Comparison of ENCODE assay signal across 25 mouse cellular contexts in genomic region chr6:70867297-70867696, GRCm38 (mm10). TPM values are rescaled to one million over a fixed set of nuclear protein-coding genes. Genes with fewer than 3 reads are reported as not detected.
DNase-seq lines count a peak whose midpoint lies in the region; ATAC-seq and TF ChIP-seq lines count a peak whose summit lies in the region.
"Had no signal": no experiment of that assay in that cellular context is flagged by ENCODE, and none has a peak within 500 bp of the region (broad histone marks: within the 10 kb centered on the region; RNA-seq: fewer than 3 reads in every experiment).

No protein-coding gene starts in this region.

- no peak for TF ChIP-seq CTCF in CH12.LX (conservative IDR thresholded peaks at IDR 0.05 in 1 of 2, IDR thresholded peaks at IDR 0.05 in 1 of 2; ENCODE audit: low read depth in 2 of 2, low read length in 2 of 2)

- H3K27ac ChIP-seq in embryonic facial prominence, embryonic 12.5 days = no peak overlapping the region
- no peak overlapping the region for H3K27ac ChIP-seq in embryonic facial prominence, embryonic 10.5 days (replicated peaks)
- H3K27ac ChIP-seq in hindbrain, embryonic 13.5 days = peak overlapping the region; percentile 30; the same call in 1 of the 2 replicates
- H3K27ac ChIP-seq in hindbrain, embryonic 16.5 days (ENCODE audit: low read depth, low read length) = no peak overlapping the region; the same call in 1 of the 2 replicates
- H3K27ac ChIP-seq in CH12.LX (ENCODE audit: insufficient read depth, low read depth) = peak overlapping the region; percentile 68
- H3K27ac ChIP-seq: forebrain, embryonic 13.5 days; forebrain, embryonic 15.5 days had no signal

- H3K36me3 ChIP-seq in embryonic facial prominence, embryonic 12.5 days = no peaks in the 10 kb centered on the region
- no peaks in the 10 kb centered on the region for H3K36me3 ChIP-seq in embryonic facial prominence, embryonic 10.5 days (replicated peaks)
- H3K36me3 ChIP-seq in hindbrain, embryonic 13.5 days = no peaks in the 10 kb centered on the region
- H3K36me3 ChIP-seq in hindbrain, embryonic 16.5 days (ENCODE audit: control insufficient read depth, insufficient read depth, low read length) = no peaks in the 10 kb centered on the region
- peaks cover 6 to 32% of the 10 kb centered on the region in 2 experiments for H3K36me3 ChIP-seq in CH12.LX (replicated peaks in 1 of 2; ENCODE audit: control insufficient read depth in 1 of 2, insufficient read depth in 1 of 2, low read length in 1 of 2)
- H3K36me3 ChIP-seq: forebrain, embryonic 15.5 days had no signal

- 0 out of 2 replicates have a peak, but pooled peaks have one; percentile 28 for ATAC-seq in embryonic facial prominence, embryonic 12.5 days (ENCODE audit: insufficient number of reproducible peaks, insufficient read depth, low FRiP score, low TSS enrichment)
- ATAC-seq in hindbrain, embryonic 13.5 days (ENCODE audit: low FRiP score) = peak; percentile 36; the same call in 1 of the 2 replicates
- no peak for ATAC-seq in hindbrain, embryonic 16.5 days
- ATAC-seq: CD4-positive, CD25-positive, alpha-beta regulatory T cell, adult 4 months; forebrain, embryonic 13.5 days; forebrain, embryonic 15.5 days had no signal

- dilution Hi-C loops in CH12.LX (cut with MboI; ENCODE audit: extremely low pct_ligation_motif_present, extremely low pct_unique_long_range_greater_than_20kb, low sequenced_read_pairs) = no loop called here

- WGBS in embryonic facial prominence, embryonic 12.5 days = 94% methylated on average over 7 of the region's 9 CpGs
- WGBS in embryonic facial prominence, embryonic 10.5 days = 92% methylated on average over 9 of the region's 9 CpGs
- 98% methylated on average over 9 of the region's 9 CpGs for WGBS in hindbrain, embryonic 13.5 days
- 95% methylated on average over 9 of the region's 9 CpGs for WGBS in hindbrain, embryonic 16.5 days

- in situ Hi-C loops in CH12.LX (cut with MboI; ENCODE audit: low pct_ligation_motif_present, low pct_unique_long_range_greater_than_20kb, low sequenced_read_pairs) = no loop called here

- H3K4me2 ChIP-seq in embryonic facial prominence, embryonic 12.5 days (replicated peaks) = no peak overlapping the region
- H3K4me2 ChIP-seq in hindbrain, embryonic 13.5 days = no peak overlapping the region
- no peak overlapping the region for H3K4me2 ChIP-seq in hindbrain, embryonic 16.5 days (ENCODE audit: low read length)
- peak overlapping the region; percentile 62 for H3K4me2 ChIP-seq in CH12.LX (ENCODE audit: insufficient read depth, low read depth, poor library complexity, severe bottlenecking)
- H3K4me2 ChIP-seq: forebrain, embryonic 13.5 days; forebrain, embryonic 15.5 days had no signal

- no peak for DNase-seq in embryonic facial prominence, embryonic 10.5 days (ENCODE audit: low spot score)
- DNase-seq in CH12.LX (ENCODE audit: extremely low read depth) = no peak
- DNase-seq in adrenal gland, adult 8-10 months = no peak
- DNase-seq: adrenal gland, postnatal 10 days; adrenal gland, postnatal 25 days; B cell, adult 2 months; cerebellum, adult 11-12 months; cerebellum, adult 2 months; cerebellum, adult 9-10 months; cerebellum, postnatal 10 days; cerebellum, postnatal 25 days had no signal

- no peak overlapping the region for H3K4me3 ChIP-seq in embryonic facial prominence, embryonic 12.5 days
- no peak overlapping the region for H3K4me3 ChIP-seq in embryonic facial prominence, embryonic 10.5 days
- no peak overlapping the region for H3K4me3 ChIP-seq in hindbrain, embryonic 13.5 days
- no peak overlapping the region for H3K4me3 ChIP-seq in hindbrain, embryonic 16.5 days (ENCODE audit: low read length)
- H3K4me3 ChIP-seq in CH12.LX (replicated peaks in 1 of 3; ENCODE audit: low read depth in 2 of 3, low read length in 2 of 3, poor library complexity in 1 of 3) = peak overlapping the region in 1 of 3 experiments; percentile 33
- H3K4me3 ChIP-seq: forebrain, embryonic 13.5 days; forebrain, embryonic 15.5 days had no signal

- H3K79me2 ChIP-seq in CH12.LX (replicated peaks; ENCODE audit: control insufficient read depth, extremely low read depth, insufficient read depth, poor library complexity, severe bottlenecking) = peaks cover 63% of the 10 kb centered on the region

- peak; percentile 54 for TF ChIP-seq EP300 in CH12.LX (IDR thresholded peaks at IDR 0.05; ENCODE audit: low read length)

- no peak for TF ChIP-seq RAD21 in CH12.LX (IDR thresholded peaks at IDR 0.05; ENCODE audit: low read depth, low read length)

- no peak for TF ChIP-seq POLR2A in CH12.LX (IDR thresholded peaks at IDR 0.05; ENCODE audit: low read depth, low read length)

- peaks cover 5% of the 10 kb centered on the region; the same call in 1 of the 2 replicates for H3K4me1 ChIP-seq in embryonic facial prominence, embryonic 12.5 days
- H3K4me1 ChIP-seq in embryonic facial prominence, embryonic 10.5 days = no peaks in the 10 kb centered on the region
- H3K4me1 ChIP-seq in hindbrain, embryonic 13.5 days (replicated peaks) = peaks cover 12% of the 10 kb centered on the region
- peaks cover 10% of the 10 kb centered on the region for H3K4me1 ChIP-seq in hindbrain, embryonic 16.5 days (ENCODE audit: control insufficient read depth, insufficient read depth, low read depth, low read length)
- H3K4me1 ChIP-seq in CH12.LX (ENCODE audit: control insufficient read depth in 1 of 2, insufficient read depth in 2 of 2) = peaks cover 29 to 90% of the 10 kb centered on the region in 2 experiments

- no peak overlapping the region for H3K9ac ChIP-seq in embryonic facial prominence, embryonic 12.5 days
- H3K9ac ChIP-seq in hindbrain, embryonic 13.5 days = no peak overlapping the region
- no peak overlapping the region for H3K9ac ChIP-seq in hindbrain, embryonic 16.5 days (ENCODE audit: low read depth, low read length)
- peak overlapping the region; percentile 41; the same call in 1 of the 2 replicates for H3K9ac ChIP-seq in CH12.LX (ENCODE audit: insufficient read depth, low read depth)
- H3K9ac ChIP-seq: forebrain, embryonic 13.5 days; forebrain, embryonic 15.5 days had no signal

- no peaks in the 10 kb centered on the region for H3K27me3 ChIP-seq in embryonic facial prominence, embryonic 12.5 days
- H3K27me3 ChIP-seq in embryonic facial prominence, embryonic 10.5 days (replicated peaks; ENCODE audit: low read depth, poor library complexity, severe bottlenecking) = no peaks in the 10 kb centered on the region
- no peaks in the 10 kb centered on the region for H3K27me3 ChIP-seq in hindbrain, embryonic 13.5 days
- H3K27me3 ChIP-seq in hindbrain, embryonic 16.5 days (replicated peaks; ENCODE audit: control insufficient read depth, insufficient read depth, low read length) = no peaks in the 10 kb centered on the region
- no peaks in the 10 kb centered on the region for H3K27me3 ChIP-seq in CH12.LX (replicated peaks)
- H3K27me3 ChIP-seq: forebrain, embryonic 13.5 days; forebrain, embryonic 15.5 days had no signal

- H3K9me3 ChIP-seq in embryonic facial prominence, embryonic 12.5 days = no peaks in the 10 kb centered on the region
- no peaks in the 10 kb centered on the region for H3K9me3 ChIP-seq in embryonic facial prominence, embryonic 10.5 days
- no peaks in the 10 kb centered on the region for H3K9me3 ChIP-seq in hindbrain, embryonic 13.5 days
- H3K9me3 ChIP-seq in hindbrain, embryonic 16.5 days (ENCODE audit: control insufficient read depth, low read length) = no peaks in the 10 kb centered on the region
- no peaks in the 10 kb centered on the region for H3K9me3 ChIP-seq in CH12.LX (replicated peaks; ENCODE audit: low read length)
- H3K9me3 ChIP-seq: forebrain, embryonic 13.5 days; forebrain, embryonic 15.5 days had no signal

TF ChIP-seq in CH12.LX, 34 proteins besides CTCF, POLR2A, EP300 and RAD21 (continues in another document):
- TF ChIP-seq E2F4 (IDR thresholded peaks at IDR 0.05; ENCODE audit: insufficient replicate concordance, low read depth, low read length) (no peak), GABPA (IDR thresholded peaks at IDR 0.05; ENCODE audit: insufficient replicate concordance, low read depth, low read length) (no peak), CHD2 (IDR thresholded peaks at IDR 0.05; ENCODE audit: low read length) (0 out of 2 replicates have a peak, but pooled peaks have one; percentile 45), MEF2A (IDR thresholded peaks at IDR 0.05; ENCODE audit: borderline replicate concordance, low read depth, low read length) (peak; percentile 32; the same call in 1 of the 2 replicates), SMC3 (IDR thresholded peaks at IDR 0.05; ENCODE audit: low read depth, low read length) (0 out of 2 replicates have a peak, but pooled peaks have one; percentile 7), SIN3A (IDR thresholded peaks at IDR 0.05; ENCODE audit: low read length) (0 out of 2 replicates have a peak, but pooled peaks have one; percentile 29), BHLHE40 (IDR thresholded peaks at IDR 0.05; ENCODE audit: low read depth, low read length) (peak; percentile 89), MXI1 (IDR thresholded peaks at IDR 0.05; ENCODE audit: low read depth, low read length) (0 out of 2 replicates have a peak, but pooled peaks have one; percentile 11), ETS1 (conservative IDR thresholded peaks at IDR 0.05; ENCODE audit: low read depth, low read length) (peak; percentile 42; the same call in 1 of the 2 replicates), ZMIZ1 (IDR thresholded peaks at IDR 0.05; ENCODE audit: low read depth, low read length) (no peak), KAT2A (IDR thresholded peaks at IDR 0.05; ENCODE audit: insufficient replicate concordance, low read length) (no peak)

RNA-seq across cellular contexts. Expression of gene Eif2ak3, which starts 23.0 kb away (rescaled TPM):
- polyA plus RNA-seq in embryonic facial prominence, embryonic 12.5 days (2016; fragmentation: Nextera tagmentation; extraction: Ambion mirVana) = 12.8 and 13.5 TPM in 2 replicates
- polyA plus RNA-seq in embryonic facial prominence, embryonic 10.5 days (2016; fragmentation: Nextera tagmentation; extraction: Ambion mirVana) = 7.7 and 9.0 TPM in 2 replicates
- polyA plus RNA-seq in hindbrain, embryonic 13.5 days (2015; fragmentation: Nextera tagmentation; extraction: Ambion mirVana) = 13.5 and 13.9 TPM in 2 replicates
- 10.4 and 11.8 TPM in 2 replicates for polyA plus RNA-seq in hindbrain, embryonic 16.5 days (2015; fragmentation: Nextera tagmentation; extraction: Ambion mirVana)
- total RNA-seq in CH12.LX (2012; rRNA removed) (38.9 and 39.5 TPM in 2 replicates), CH12.LX (2014; rRNA removed) (23.1 and 24.9 TPM in 2 replicates)
- polyA plus RNA-seq in CH12.LX (2012; ENCODE audit: insufficient read length, low read depth) = 21.2 and 26.2 TPM in 2 replicates
- 10 to 100 TPM; 22.6 to 31.6 (median 27.9) TPM for total RNA-seq in adrenal gland, adult 8-10 months (2022)

RNA-seq across cellular contexts. Expression of gene Tex37, which starts 51.4 kb away (rescaled TPM):
- polyA plus RNA-seq in embryonic facial prominence, embryonic 12.5 days (2016; fragmentation: Nextera tagmentation; extraction: Ambion mirVana) = not detected in 2 replicates
- 0.19 TPM in 1 of 2 replicates, not detected in the other for polyA plus RNA-seq in embryonic facial prominence, embryonic 10.5 days (2016; fragmentation: Nextera tagmentation; extraction: Ambion mirVana)
- polyA plus RNA-seq in hindbrain, embryonic 13.5 days (2015; fragmentation: Nextera tagmentation; extraction: Ambion mirVana) = not detected in 2 replicates
- not detected in 2 replicates for polyA plus RNA-seq in hindbrain, embryonic 16.5 days (2015; fragmentation: Nextera tagmentation; extraction: Ambion mirVana)
- total RNA-seq in CH12.LX (2012; rRNA removed) (not detected in 2 replicates), CH12.LX (2014; rRNA removed) (not detected in 2 replicates)
- not detected in 2 replicates for polyA plus RNA-seq in CH12.LX (2012; ENCODE audit: insufficient read length, low read depth)
- not detected for total RNA-seq in adrenal gland, adult 8-10 months (2022)
- total RNA-seq: adrenal gland, adult 18-20 months; adrenal gland, postnatal 10 days; adrenal gland, postnatal 25 days; adrenal gland, postnatal 4 days; ES-E14; MEL had no signal
- polyA plus RNA-seq: CD4-positive, CD25-positive, alpha-beta regulatory T cell, adult 4 months; cerebellum, adult 2 months; cortical plate, adult 2 months; embryonic facial prominence, embryonic 11.5 days; embryonic facial prominence, embryonic 14.5 days; forebrain, embryonic 11.5 days; forebrain, embryonic 13.5 days; forebrain, embryonic 15.5 days had no signal

Comparison
In these comparisons a context has a peak if more than half of its experiments do, and no peak if none do; other contexts are left out.
1. H3K27ac ChIP-seq: peak in hindbrain, embryonic 13.5 days (single experiment) and CH12.LX (single experiment); none in embryonic facial prominence, embryonic 12.5 days (single experiment), embryonic facial prominence, embryonic 10.5 days (single experiment) and hindbrain, embryonic 16.5 days (single experiment).